Mouse (Mus musculus) megakaryocyte, embryonic 14.5 days (primary cell): ENCODE measurements around the gene Adgrl2.

Experiments used
- FLI1 ChIP-seq: IDR thresholded peaks from 2 replicates; pipeline ENCODE4 v1.6.1; 2012; ENCODE audit warnings: low read length, inconsistent platforms, mixed read lengths
- GATA1 ChIP-seq: IDR thresholded peaks from 3 replicates; pipeline ENCODE4 v1.6.1; 2012; ENCODE audit warnings: mixed read lengths, low read length, inconsistent platforms, borderline replicate concordance

- TF ChIP-seq GATA1 (no peak), FLI1 (no peak)
These were observed 77.8 kb downstream of the Adgrl2 start for GRCm38 (mm10) chr3:148912536-148912935.
